ENCODE assay signal across 22 mouse cellular contexts in the genomic region with DNA sequence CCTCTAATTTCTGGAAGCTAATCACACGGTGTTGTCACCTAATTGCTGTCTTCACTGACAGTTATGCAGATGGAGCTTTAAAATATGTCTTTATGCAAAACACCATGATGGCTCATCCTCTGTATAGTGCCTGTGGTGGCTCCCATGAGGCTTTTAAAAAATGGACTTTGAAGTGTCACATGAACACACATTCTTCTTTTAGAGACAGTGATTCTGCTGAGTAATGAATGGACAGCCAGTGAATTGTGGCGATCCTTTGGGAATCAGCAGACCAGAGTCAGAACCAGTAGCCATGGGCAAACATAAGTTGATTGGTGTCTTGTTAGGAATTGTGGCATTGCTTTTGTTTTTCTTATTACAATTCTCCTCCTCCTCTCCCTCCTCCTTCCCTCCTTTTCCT.
DNase-seq lines count a peak whose midpoint lies in the region; TF ChIP-seq lines count a peak whose summit lies in the region.
"Had no signal": no experiment of that assay in that cellular context is flagged by ENCODE, and none has a peak within 500 bp of the region (broad histone marks: within the 10 kb centered on the region; RNA-seq: fewer than 3 reads in every experiment).

No protein-coding gene starts in this region.

- H3K79me2 ChIP-seq in macrophage (ENCODE audit: inconsistent target), result no peaks in the 10 kb centered on the region

- no peaks in the 10 kb centered on the region for H3K36me3 ChIP-seq in kidney, adult 2 months (ENCODE audit: control insufficient read depth, insufficient read depth, low read length)
- no peaks in the 10 kb centered on the region for H3K36me3 ChIP-seq in macrophage (ENCODE audit: inconsistent target)
- H3K36me3 ChIP-seq: embryonic facial prominence, embryonic 15.5 days; forebrain, embryonic 10.5 days; heart, embryonic 13.5 days had no signal

- no peaks in the 10 kb centered on the region for H3K27me3 ChIP-seq in kidney, adult 2 months (replicated peaks; ENCODE audit: control insufficient read depth, insufficient read depth, low read length)
- H3K27me3 ChIP-seq: CH12.LX; embryonic facial prominence, embryonic 15.5 days; heart, embryonic 13.5 days; Patski had no signal

- H3K4me1 ChIP-seq in kidney, adult 2 months (ENCODE audit: control insufficient read depth, insufficient read depth, low read length), result peaks cover 18% of the 10 kb centered on the region
- H3K4me1 ChIP-seq: forebrain, embryonic 10.5 days had no signal

- H3K27ac ChIP-seq in kidney, adult 2 months (ENCODE audit: insufficient read depth, low read depth, low read length), result peak overlapping the region; percentile 31
- H3K27ac ChIP-seq in macrophage, result peak overlapping the region; percentile 95
- H3K27ac ChIP-seq: embryonic facial prominence, embryonic 15.5 days; forebrain, embryonic 10.5 days; gastrocnemius, adult 2 months; heart, embryonic 13.5 days had no signal

- H3K4me3 ChIP-seq in kidney, adult 2 months (ENCODE audit: insufficient read depth, low read depth, low read length), result no peak overlapping the region
- no peak overlapping the region for H3K4me3 ChIP-seq in macrophage (ENCODE audit: inconsistent target)
- H3K4me3 ChIP-seq: embryonic facial prominence, embryonic 15.5 days; erythroblast, embryonic 14.5 days; forebrain, embryonic 10.5 days; gastrocnemius, adult 2 months; heart, embryonic 13.5 days had no signal

- DNase-seq in kidney, adult 2 months, result peak; percentile 71
- no peak for DNase-seq in kidney, postnatal 10 days
- peak; percentile 20 to 47 for DNase-seq in kidney, postnatal 36 days
- no peak for DNase-seq in kidney, postnatal 4 days
- peak; percentile 44 for DNase-seq in 3T3-L1 (ENCODE audit: low read depth, low spot score)
- no peak for DNase-seq in adrenal gland, adult (ENCODE audit: inconsistent age in 2 of 2, low spot score in 1 of 2)
- DNase-seq: adrenal gland, adult 2 months; adrenal gland, postnatal 25 days; cerebellum, adult 11 months; cerebellum, adult 8-10 months; cerebellum, postnatal 14 days; embryo, embryonic 11 days; gastrocnemius, adult 2 months; gastrocnemius, postnatal 25 days; heart, postnatal 36 days had no signal

- no peak for TF ChIP-seq POLR2A in kidney, adult 2 months (IDR thresholded peaks at IDR 0.05; ENCODE audit: low read depth, low read length)

- no peak for TF ChIP-seq CTCF in kidney, adult 2 months (conservative IDR thresholded peaks at IDR 0.05; ENCODE audit: insufficient read depth, insufficient read length, low read depth, low read length)

- WGBS in kidney, adult 2 months, result 62% methylated on average over 2 of the region's 2 CpGs
- WGBS in macrophage (ENCODE audit: missing documents), result 100% methylated on average over 1 of the region's 2 CpGs

Comparison
In these comparisons a context has a peak if more than half of its experiments do, and no peak if none do; other contexts are left out.
1. DNase-seq: peak in kidney, adult 2 months (single experiment), kidney, postnatal 36 days (2 of 2) and 3T3-L1 (single experiment); none in kidney, postnatal 10 days (single experiment), kidney, postnatal 4 days (0 of 2) and adrenal gland, adult (0 of 2).